Mouse (Mus musculus): ENCODE results near the gene Myo9b.
A peak's percentile ranks its signal among the peaks of the same experiment; 100 is the strongest.
"Not testable (repeated sequence)": the region's sequence is repeated elsewhere in the genome, so short reads cannot be mapped to it uniquely, and the experiment has no call there.

Myo9b gene

DNA sequence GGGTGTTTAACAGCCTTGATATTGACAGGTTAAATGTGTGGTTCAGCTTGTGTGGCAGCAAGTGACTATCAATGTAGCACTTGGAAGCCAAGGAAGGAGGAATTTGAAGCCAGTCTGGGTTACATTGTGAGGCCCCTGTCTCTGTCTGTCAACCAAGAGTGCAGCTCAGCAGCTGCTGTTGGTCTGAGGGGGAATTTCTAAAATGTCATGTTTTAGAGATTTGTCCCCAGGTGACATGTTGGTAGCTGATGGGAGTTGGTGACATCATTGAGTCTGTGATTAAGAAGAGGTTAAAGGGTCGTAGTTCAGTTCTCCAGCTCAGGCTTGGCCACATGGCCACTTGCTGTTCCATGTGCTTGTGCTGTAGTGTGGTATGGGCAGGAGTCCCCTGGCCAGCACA, 24.9 kb downstream of the Myo9b start:
- DNase-seq, result no peak

DNA sequence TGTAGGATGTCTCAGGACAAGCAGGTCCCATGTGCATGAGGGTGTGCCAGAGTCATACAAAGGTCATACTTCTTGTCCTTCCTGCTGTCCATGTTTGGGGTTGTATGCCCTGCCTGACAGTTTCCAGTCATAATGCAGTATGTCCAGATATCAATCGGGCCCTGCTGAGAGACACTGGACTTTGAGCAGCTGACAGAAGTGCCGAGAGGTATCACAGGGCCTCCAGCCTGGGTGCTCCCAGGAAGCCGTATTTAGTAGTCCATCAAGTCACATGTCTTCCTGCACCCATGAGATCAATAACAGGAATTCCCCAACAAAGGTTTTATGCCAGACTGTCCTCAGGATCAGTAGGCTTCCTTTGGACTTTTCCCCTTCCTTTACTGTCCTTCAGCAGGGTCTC, 27.2 kb downstream of the Myo9b start:
- no peak for DNase-seq

DNA sequence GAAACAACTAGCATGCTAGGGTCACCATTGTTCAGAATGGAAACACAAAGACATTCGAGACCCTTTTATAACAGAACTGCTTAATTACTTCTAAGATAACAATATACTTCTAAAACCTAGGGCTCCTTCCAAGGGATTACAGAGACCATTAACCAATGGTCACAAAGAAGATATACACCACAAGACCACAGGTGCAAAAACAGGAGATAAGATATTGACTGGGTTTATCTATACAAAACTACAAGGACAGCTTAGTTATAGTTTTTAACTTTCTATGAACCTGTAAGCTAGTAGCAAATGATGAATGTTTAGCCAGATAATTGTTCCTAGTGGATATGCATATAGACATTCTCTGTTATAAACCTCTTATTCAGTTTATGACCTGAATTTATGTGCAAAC, 30.3 kb downstream of the Myo9b start:
- DNase-seq, result no peak

DNA sequence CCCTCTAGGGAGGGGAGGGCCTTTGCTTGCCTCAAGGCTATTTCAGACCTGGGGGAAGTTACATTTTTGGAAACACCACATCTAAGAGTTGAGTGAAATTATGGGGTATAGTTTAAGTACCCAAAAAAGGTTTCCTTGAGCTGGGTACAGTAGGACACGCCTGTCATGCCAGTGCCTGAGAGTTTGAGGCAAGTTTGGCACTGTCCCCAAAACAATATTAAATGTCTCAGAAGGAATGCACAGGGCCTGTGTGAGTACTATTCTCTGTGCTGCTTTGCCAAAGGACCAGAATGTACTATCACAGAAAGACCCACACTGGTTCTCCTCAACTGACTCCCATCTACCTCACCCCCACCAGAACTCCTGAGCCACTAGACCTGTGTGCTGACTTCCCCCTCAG, 31.1 kb downstream of the Myo9b start:
- no peak for DNase-seq

DNA sequence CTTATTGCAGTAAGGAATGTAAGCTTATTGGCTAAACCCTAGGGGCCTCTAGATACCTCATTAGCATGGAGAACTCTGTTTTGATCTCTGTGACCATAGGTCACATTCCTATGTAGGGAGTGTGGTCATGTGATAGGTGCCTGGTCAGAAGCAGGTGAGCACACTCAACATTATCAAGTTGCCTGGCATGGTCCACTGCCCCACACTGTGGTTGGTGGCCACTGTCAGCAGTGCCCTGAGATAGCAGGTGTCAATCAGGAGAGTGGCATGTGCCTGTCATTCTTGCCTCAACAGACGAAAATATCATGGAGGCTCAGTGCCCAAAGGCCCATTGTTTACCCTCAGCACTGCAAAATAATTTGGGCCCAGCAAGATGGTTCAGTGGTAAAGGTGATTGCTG, 33.5 kb downstream of the Myo9b start:
- DNase-seq, result no peak

DNA sequence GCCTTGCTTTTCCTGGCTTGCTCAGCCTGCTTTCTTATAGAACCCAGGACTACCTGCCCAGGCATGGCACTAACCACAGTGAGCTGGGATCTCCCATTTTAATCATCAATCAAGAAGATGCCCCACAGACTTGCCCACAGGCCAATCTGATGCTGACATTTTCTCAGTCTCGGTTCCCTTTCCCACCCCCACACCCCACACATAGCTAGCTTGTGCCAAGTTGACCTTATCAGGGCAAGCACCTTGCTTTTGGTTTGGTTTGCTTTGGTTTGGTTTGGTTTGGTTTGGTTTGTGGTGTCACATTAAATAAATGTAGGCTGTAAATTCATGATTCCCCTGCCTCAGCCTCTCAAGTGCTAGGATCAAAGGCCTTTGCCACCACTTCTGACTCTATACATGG, 34.9 kb downstream of the Myo9b start:
- DNase-seq, result no peak

DNA sequence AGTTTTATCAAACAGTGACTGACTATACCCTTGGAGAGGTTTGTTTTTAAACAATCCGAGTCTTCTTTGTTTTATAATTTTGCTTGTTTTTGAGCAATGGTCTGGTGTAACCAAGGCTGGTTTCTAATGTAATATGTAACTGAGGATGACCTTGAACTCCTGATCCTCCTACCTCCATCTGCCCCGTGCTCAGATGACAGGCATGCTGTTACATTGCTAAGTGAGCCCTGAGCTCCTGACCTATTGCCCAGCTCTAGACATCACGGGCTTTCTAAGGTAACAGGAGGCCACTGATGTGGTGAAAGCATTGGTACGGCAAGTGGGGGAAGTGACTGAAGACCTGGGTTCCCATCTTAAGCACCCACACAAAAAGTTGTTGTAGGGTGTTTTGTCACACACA, 35.4 kb downstream of the Myo9b start:
- DNase-seq, result no peak

DNA sequence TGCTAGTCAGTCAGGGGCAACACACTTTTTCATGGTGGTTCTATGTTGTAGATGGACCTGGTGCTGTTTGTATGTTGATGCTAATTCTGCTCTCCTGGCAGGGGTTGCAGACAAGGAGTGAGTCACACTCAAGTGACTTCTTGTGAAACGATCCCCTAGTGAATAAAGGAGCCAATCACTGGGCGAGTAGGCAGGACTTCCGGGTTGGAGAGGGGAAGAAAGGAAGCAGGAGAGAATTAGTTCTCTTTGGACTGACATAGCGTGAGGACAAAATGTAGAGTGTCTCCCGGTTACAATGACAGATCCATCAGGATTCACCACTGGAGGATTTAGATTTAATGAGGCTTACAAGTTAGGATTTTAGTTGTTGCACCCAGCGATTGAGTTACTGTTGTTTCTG, 37.9 kb downstream of the Myo9b start:
- no peak for DNase-seq

DNA sequence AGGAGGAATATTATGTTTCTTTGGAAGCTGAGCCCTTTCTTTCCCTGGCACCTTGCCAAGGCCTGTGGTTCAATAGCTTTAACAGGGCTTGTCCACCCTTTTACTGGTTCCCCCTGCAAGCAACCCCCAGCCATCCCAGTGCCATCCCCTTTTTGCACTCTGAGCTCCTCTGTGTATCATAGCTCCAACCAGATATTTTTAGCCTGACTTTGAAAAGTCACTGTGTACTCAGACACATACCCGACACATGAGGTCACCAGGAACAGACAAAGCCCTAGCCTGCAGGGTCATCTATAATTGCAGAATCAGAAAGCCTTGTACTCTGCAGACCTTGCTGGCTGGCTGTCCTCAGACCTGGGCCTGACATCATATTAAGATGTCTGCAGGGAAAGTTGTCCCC, 40.2 kb downstream of the Myo9b start:
- no peak for DNase-seq

DNA sequence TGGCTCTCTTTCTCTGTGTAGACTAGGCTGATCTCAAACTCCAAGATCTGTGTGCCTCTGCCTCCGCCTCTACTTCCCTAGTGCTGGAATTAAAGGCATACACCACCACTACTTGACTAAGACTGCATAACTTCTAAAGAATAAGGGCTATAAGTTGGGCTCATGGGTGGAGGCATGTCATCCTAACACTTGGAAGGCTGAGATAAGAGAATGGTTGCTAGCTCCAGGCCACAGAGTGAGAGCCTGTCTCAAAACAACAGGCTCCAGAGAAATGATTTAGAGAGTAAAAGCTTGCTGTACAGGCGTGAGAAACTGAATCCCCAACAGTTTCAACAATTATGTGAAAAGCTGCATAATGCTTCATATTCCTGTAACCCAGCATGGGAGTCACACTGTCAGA, 41.4 kb downstream of the Myo9b start:
- DNase-seq, result no peak

DNA sequence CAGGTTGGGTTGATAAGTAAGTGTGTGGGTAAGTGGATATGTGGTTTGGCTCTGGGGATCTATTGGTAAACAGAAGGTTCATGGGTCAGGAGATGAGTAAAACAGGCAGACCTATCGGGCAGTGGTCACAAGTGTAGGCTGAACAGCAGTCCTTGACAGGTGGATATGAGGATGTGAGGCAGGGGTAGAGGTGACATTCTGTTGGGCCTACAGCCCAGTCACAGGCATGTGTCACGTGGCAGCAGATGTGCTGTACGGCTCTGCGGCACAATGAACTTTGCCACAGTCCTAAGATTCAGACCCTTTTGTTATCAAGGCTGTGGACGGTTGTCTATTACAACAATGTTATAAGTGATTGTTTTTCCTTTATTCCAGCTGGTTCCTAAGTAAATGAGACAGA, 43.5 kb downstream of the Myo9b start:
- DNase-seq, result no peak

DNA sequence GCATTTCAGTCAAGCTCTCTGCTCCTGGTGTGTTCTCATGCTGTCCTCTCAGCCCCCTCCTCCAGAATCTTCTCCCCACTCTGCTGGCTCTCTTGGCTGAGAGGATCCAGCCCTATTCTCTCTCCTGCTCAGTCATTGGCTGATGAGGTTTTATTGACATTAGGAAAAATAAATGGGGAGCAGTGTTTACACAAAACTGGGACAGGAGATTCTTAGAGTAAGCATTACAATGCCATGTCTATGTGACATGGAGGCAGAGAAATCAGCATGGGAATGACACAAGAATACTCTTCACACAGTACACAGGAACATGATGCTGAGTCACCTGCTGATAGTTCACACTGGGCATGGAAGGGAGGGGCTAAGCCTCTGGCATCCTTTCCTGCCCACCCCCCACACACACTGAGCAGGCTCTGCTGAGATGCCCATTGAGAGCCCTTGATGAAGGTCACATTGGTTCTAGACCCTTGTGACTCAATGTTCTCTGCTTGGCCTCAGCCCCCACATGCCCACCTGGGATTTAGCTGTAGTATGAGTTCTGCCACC, 44.0 kb downstream of the Myo9b start:
- no peak for DNase-seq

DNA sequence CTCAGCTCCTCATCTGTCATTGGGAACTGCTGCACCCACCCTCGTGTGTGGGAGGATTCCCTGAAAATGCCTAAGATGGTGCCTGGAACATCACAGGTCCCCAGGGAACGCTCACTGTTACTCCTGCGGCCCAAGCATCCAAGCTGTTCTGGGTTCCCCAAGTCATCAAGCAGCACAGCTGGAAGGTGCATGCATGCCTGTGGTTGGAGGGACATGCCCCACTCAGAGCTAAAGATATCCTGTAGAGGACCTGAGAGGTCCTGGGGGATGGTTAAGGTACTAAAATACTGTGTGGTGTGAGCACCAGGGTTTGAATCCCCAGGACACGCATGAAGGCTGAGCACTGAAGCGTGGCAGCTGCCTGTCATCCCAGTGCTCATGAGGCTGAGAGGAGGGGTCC, 46.1 kb downstream of the Myo9b start:
- not testable (repeated sequence) for DNase-seq

DNA sequence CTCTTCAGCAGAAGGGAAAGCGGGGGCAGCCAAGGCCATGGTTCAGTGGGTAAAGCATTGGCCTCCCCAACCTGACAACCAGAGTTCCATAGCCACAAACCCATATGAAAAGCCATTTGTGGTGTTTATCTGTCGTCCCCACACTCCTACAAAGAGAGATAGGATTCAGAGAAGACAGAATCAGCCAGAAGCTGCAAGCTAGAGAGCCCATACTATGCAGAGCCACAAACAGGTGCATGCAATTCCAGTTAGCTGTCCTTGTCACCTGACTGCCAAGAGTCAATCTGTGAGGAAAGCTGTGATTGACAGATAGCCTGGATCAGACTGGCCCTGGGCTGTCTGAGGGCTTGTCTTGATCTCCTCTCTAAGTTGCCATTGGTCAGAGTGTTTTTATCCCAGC, 47.2 kb downstream of the Myo9b start:
- DNase-seq, result not testable (repeated sequence)

DNA sequence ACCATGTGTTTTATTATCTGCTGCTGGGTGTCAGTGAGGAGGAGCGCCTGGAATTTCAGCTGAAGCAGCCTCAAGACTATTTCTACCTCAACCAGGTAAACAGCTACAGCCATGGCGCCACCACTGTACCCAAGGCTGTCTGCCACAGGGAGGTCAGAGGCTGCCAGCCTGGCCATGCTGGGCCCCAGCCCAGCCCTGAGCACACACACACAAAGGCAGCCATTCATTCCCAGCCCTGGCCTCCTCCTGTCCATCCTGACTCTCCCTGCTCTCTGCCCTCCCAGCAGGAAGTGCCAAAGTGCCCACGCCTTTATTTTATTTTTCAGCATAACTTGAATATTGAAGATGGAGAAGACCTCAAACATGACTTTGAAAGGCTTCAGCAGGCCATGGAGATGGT, 50.4 kb downstream of the Myo9b start:
- no peak for DNase-seq

DNA sequence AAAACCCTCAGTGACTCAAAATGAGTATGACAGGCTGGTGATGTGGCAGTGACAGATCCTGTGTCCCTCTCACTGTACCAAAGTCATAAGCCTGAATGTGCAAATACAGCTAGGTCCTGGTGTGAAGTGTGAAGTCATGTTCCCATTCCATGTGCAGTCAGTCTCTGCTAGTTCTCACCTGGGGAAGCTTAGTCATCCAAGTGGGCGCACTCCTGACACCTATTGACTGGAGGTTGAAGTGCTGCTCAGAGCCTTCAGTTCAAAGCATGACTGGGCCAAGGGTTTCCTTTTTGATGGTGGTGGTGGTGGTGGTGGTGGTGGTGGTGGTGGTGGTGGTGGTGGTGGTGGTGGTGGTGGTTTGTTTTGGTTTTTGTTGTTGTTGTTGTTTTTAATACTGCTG, 52.3 kb downstream of the Myo9b start:
- DNase-seq, result no peak

DNA sequence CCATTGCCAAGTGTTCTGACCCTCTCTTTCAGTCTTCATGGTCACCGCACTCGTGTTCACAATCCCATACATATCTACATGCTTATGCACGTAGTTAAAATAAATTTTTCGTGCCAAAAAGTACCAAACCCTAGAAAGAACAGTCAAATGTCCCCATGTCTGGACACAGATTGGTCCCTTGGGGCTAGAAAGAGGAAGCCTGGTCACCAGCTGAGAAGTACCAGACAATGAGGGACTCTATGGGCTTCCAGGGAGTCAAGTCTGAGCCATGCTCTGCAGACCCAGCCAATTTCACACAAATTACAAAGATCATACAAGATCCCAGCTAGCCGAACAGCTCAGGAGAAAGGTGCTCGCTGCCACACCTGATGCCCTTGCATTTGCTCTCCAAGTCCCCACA, 65.3 kb downstream of the Myo9b start:
- DNase-seq, result not testable (repeated sequence)

DNA sequence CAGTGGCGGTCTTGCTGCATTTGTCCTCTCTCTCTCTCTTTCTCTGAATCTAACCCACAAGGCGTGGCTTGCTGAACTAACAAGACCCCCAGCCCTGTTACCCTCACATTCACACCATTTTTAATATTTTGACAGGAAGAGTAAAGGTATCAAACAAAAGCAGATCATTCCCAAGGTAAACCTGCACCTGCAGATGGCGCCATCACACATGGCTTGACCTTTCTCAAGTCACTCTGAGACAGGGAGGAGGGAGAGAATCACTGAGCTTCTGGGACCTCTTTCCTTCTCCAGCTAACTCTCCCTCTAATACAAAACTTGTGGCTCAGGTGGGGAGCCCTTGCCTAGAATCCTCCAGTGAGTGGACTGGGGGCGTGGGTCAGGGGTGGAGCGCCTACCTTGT, 68.1 kb downstream of the Myo9b start:
- DNase-seq, result no peak

DNA sequence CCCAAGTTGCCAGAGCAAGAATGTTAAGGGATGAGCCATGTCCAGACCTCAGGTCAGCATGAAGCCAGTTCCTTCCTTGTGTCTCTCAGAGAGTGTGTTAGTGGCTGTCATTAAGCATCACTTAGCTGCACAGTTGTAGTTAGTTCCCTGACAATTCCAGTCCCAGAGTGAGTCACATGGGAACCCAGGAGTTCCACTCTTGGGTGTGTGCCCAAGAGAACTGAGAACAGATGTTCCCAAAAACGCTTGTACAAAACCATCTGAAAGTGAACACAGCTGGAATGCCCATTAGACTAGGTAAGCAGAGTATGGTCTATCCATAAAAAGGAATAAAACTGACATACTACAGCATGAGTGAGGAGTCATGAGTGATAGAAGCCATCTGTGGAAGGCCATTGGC, 74.1 kb downstream of the Myo9b start:
- DNase-seq, result no peak

DNA sequence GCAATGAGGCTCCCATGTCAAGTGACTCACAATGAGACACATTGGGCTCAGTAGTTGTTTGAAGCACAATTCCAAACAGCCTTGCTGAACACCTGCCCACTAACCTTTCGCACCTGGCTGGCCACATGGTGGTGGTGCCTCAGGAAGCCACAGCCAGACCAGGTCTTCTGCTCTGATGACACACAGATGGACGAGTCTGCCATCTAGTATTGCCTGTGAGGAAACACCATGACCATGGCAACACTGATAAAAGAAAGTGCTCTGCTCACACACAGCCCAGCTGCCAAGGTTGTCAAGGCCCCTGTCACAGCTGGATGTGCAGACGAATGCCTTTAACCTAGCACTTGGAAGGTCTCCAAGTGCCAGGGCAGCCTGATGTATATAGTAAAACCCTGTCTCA, 78.6 kb downstream of the Myo9b start:
- DNase-seq, result no peak

DNA sequence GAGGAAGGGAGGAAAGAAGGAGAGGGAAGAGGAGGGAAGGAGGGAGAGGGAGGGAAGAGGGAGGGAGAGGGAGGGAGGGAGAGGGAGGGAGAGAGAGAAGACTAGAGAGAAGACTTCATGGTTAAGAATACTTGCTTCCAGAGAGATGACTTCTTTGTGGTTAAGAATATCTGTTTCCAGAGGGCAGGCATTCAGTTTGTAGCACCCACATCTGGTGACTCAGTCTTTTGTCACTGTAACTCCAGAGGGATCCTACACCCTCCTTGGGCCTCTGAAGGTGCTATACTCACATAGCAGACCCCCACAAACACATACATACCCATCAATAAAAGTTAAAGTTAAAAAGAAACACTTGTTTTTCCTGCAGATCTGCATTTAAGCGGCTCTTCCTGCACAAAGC, 79.0 kb downstream of the Myo9b start:
- no peak for DNase-seq

DNA sequence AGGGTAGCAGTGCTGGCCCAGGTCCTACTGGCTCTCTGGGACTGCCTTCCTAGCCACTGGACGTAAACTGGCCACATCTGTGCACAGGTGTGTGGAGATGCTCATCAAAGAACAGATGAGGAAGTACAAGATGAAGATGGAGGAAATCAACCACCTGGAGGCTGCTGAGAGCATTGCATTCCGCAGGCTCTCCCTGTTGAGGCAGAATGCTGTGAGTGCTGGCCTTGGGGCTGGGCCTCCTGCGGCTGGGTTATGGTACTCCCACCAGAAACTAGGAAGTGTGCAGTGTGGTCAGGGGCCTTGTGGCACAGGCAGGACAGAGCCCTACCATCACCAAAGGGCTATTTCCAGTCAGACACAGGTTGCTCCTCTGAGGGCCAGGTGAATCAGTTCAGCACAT, 85.5 kb downstream of the Myo9b start:
- DNase-seq, result no peak

DNA sequence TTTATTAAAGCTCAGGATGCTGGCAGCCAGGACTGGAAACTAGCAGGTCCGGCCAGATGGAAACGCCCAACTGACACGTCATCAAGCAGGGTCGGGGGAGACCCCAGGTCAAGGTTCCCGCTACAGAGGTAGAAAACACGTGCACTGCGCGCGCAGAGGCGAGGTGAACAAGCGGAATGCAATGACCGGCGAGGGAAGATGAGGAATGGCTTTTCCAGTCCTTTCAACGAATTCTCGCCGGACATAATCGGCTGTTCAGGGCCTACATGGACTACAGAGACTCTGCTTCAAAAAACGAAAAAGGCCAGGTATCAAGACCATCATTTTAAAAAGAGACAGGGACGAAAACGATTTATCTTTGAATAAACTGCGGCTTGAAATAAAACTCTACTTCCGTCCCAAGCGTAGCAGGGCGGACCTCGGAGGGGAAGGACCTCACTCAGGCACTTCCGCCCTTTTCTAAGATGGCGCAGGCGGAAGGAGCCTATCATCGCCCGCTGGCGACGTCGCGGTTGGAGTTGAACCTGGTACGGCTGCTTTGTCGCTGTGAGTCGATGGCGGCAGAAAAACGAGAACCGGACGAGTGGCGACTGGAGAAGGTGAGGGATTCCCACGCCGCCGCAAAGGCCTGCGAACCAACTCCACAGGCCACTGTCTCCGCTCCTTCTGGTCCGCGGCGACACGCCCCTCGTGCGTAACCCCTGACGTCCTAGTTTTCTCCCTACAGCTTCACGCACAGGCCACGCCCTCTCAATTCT, 94.4 kb downstream of the Myo9b start, which contains the start of gene Use1:
Gene Use1 (plus strand): TSS at position 78 of the 758 bp plus-strand sequence.
- peak; percentile 86 to 92 for DNase-seq

DNA sequence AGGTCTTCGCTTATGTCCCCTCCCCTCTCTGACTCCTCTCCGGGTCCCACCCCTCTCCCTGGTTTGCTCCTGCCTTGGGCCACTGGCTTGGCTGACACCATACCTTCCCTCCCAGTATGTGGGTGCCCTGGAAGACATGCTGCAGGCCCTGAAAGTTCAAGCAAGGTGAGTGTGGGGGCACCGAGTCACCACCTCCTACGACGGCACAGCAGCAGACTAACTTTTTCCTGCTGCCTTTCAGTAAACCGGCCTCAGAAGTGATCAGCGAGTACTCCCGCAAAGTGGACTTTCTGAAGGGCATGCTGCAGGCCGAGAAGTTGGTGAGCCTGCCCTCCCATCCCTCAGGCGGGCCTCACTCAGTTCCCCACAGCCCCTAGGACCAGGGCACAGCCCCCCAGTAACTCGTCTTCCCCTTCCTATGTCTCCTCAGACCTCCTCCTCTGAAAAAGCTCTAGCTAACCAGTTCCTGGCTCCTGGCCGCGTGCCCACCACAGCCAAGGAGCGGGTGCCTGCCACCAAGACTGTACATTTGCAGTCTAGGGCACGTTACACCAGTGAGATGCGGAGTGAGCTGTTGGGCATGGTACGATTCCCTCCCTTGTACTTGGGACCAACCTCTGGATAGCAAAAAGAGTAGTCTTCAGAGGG, 95.1 kb downstream of the Myo9b start:
- DNase-seq, result no peak

DNA sequence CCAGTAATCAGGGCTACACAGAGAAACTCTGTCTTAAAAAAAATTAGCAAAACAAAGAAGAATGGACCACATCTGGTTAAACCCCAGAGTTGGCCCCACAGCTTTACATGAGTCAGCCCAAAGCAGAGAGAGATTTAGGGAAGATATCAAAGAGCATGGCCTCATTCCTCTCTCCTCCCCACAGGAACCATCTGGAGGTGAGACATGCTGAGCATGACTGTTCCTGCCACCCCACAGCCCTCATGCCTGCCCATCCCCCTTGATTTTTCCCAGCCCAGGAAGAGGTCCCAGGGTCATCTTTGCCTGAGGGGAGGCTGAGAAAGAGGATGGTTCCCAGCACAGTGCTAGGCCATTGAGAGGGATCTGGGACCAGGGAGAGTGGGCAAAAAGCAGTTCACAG, 95.9 kb downstream of the Myo9b start:
- no peak for DNase-seq
